Mouse (Mus musculus) lung, adult 2 months (tissue): Measurements from ENCODE around the gene Ddx23.

Experiments
- CTCF ChIP-seq: fragments of 200-500 bp; IDR thresholded peaks from 2 replicates; pipeline ENCODE4 v1.5.1; 2011; ENCODE audit warnings: mild to moderate bottlenecking, low read length, control low read depth; ENCODE audit not compliant: insufficient read depth
- POLR2A ChIP-seq: fragments of 200-500 bp; IDR thresholded peaks from 2 replicates; pipeline ENCODE4 v1.6.1; 2011; ENCODE audit warnings: low read depth, mild to moderate bottlenecking, control low read depth, low read length, borderline replicate concordance; ENCODE audit errors: extremely low read depth

DNA sequence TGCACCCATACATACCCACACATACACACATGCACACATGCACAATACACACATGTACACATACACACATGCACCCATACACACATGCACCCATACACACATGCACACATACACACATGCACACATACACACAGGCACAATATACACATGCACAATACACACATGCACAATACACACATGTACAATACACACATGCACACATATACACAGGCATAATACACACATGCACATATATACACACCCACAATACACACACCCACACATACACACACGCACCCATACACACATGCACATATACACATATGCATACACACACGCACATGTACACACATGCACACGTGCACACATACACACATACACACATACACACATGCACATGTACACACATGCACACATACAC, 50.5 kb downstream of the Ddx23 start:
- TF ChIP-seq POLR2A (no peak), CTCF (no peak)
